Mouse (Mus musculus) megakaryocyte-erythroid progenitor cell, adult 5-6 weeks (primary cell): ENCODE measurements around the gene Smchd1. TPM values are rescaled to one million over a fixed set of nuclear protein-coding genes. Genes with fewer than 3 reads are reported as not detected.
A peak's percentile ranks its signal among the peaks of the same experiment; 100 is the strongest.
"Not testable (repeated sequence)": the region's sequence is repeated elsewhere in the genome, so short reads cannot be mapped to it uniquely, and the experiment has no call there.

Experiments
- ATAC-seq: replicated peaks from 2 replicates; pipeline ENCODE4 v1.8.0; 2016; ENCODE audit warnings: mild to moderate bottlenecking, inconsistent platforms; ENCODE audit not compliant: severe bottlenecking, poor library complexity, low FRiP score, low TSS enrichment
- total RNA-seq, 2 experiments: library from RNA; stranded (forward) in 1 of 2; stranded (reverse) in 1 of 2; fragments of 200-1000, 215-1000 nt in 1 of 2; fragments of >200 nt in 1 of 2; fragmentation: Nextera tagmentation in 1 of 2; gene quantifications; 2 replicates each; pipeline ENCODE4 v1.2.3; 2014 to 2017

Smchd1 gene
- total RNA-seq, 2 experiments from 2014 or later: 210 to 233 TPM

DNA sequence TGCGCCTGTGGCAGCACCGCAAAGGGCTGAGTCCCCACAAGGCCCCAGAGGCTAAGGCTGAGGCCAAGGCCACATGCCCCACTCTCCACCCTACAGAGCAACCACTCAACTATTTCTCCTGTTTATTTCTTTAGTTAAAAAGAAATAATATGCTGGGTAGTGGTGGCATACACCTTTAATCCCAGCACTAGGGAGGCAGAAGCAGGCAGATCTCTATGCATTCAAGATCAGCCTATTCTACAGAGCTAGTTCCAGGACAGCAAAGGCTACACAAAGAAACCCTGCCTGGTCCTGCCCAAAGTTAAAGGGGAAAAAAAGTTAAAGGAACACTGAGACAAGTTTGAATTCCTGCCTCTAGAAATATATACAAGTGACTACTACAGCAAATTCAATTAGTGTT is 15.3 kb downstream of the Smchd1 start, which contains the start of gene Gm4707:
Gm4707 (minus strand) TSS at position 101 of the 400 bp plus-strand sequence.
- no peak for ATAC-seq

DNA sequence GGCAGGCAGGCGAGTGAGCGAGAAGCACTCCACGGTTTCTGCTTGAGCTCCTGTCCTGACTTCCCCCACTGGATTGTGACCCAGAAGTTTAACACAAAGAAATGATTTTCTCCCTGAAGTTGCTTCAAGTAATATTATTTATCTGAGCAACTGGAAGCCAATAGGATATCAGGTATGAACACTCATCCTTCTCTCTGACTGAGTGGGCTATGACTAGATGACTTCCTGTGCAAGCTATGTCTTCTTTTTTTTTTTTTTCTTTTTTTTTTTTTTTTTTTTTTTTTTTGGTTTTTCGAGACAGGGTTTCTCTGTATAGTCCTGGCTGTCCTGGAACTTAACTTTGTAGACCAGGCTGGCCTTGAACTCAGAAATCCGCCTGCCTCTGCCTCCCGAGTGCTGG is 17.8 kb downstream of the Smchd1 start:
- not testable (repeated sequence) for ATAC-seq

DNA sequence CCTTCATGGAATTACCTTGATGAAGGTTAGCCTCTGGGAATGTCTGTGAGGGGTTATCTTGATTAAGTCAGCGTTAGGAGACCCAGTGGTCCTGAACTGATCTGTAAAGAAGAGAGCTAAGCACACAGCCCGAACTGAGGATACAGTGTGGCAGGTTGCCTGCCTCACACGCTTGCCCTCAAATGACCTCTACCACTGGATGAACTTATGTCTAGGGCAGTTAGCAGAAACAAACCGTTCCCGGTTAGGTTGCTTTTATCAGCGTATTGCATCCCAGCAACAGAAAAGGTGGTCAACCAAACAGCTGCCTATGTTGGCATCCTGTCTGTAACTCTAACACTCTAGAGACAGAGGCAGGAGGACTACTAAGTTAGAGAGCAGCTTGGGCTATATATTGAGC is 30.0 kb downstream of the Smchd1 start:
- peak; percentile 82 for ATAC-seq

DNA sequence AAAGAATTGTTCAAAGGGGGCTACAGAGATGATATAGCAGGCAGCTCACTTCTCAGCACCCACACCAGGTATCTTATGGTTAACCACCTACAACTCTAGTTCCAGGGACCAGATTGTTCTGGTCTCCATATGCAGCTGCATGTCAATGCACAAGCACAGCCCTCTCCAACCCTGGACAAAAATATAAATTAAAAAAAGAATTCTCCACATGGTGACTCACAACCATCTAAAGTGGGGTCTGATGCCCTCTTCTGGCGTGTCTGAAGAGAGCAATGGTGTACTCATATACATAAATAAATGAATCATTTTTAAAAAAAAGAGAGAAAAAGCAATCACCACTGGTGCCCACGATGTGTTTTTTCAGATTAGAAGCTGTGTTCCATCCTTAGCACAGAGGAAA is 30.4 kb downstream of the Smchd1 start:
- ATAC-seq: no peak

DNA sequence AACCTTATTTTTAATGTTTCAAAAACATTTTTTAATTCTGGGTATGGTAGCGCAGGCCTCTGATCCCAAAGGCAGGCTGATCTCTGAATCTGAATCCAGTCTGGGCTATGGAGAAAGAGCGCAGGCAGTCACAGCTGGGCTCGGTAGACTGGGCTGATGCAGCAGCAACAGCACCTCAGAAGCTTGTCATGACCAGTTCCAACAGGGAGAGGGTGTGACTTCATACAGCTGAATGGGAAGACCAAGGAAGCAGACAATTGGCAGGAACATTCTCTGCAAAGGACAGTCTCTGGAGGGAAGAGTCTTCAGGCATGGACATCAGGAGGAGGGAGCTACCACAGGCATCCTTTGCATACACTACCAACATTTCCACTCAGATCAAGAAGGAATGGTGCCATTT is 31.0 kb downstream of the Smchd1 start:
- ATAC-seq: 0 out of 2 replicates have a peak, but pooled peaks have one; percentile 20

DNA sequence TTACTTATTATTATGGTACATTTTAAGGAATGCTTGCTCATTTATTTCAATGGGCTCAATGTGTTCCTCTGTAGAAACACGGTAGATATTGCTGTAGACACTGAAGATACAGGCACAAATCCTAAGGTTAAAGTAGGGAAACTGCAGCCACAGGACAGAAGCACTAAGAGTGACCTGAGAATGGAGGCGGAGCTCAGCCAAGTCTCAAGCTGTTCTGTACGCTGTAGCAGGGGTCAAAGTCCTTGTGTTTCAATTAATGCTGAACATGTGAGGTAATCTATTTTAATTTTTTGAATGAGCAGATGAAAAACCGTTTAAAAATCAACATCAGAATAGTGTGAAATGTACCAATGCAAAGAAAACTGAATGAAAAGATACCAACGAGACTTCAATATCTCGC is 31.9 kb downstream of the Smchd1 start:
- ATAC-seq: no peak

DNA sequence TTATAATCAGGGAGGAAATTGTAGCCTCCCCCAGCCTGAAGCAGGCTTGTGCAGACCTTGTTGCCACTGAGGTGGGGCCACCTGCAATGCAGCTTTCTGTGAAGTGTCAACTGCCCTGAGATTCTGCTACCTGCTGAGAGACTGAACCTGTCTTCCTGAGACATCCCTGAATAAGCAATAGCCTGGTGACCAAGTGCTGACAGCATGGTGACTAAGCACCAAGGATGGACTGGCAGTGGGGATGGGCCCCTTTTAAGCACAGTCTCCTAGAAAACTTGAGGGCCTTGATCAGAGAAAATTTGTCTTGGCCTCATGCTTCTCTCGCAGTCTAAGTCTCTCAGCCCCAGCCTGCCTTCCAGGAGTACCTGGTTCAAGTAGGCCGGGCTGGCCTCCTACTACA is 52.6 kb downstream of the Smchd1 start:
- not testable (repeated sequence) for ATAC-seq

DNA sequence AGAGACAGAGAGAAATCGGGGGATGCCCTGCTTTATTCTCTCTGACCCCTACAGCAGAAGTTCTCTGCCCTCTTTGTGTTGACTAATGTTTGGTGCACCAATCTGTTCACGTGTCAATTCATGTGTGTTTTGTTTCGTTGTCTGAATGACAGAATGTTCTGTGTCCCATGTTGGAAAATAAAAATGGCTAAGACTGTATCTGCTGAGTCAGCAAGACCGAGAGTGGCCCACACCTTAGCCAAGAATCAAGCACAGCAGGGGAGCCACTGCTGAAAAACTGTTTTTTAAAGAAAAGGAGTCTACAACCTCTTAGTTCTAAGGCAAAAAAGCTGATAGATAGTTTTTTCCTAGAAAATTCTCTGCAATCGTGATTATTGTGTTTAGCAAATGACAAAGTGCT is 55.7 kb downstream of the Smchd1 start:
- not testable (repeated sequence) for ATAC-seq

DNA sequence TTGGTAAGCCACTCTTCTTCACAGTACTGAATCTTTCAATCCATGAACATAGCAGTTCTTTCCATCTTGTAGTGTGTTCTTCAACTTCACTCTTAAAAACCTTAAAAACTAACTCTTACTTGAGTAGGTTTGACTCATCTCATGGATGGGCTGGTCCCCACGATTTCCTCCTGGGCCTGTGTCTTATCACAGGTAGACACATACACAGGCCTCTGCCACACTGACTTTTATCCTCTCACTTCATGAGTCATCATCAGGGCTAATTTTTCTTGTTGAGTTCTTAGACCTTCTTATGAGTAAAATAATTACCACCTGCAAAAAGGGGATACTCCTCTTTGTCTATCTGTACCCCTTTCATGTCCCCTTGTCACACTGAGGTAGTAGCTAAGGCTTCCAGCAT is 58.1 kb downstream of the Smchd1 start:
- ATAC-seq: no peak

DNA sequence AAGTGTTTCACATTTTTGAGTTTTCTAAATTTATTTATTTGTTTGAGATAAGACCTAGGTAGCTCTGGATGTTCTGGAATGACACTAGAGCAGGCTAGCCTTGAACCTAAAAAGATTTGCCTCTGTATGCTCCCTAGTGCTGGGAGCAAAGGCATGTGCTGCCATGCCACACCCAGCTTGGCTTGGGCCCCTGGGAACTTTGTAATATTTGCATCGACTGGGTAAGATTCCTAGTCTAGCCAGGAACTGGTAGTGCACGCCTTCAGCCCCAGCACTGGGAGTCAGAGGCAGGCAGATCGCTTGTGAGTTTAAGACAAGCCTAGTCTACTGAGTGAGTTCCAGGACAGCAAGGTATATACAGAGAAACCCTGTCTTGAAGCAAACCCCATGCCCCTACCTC is 87.7 kb downstream of the Smchd1 start:
- ATAC-seq: no peak

DNA sequence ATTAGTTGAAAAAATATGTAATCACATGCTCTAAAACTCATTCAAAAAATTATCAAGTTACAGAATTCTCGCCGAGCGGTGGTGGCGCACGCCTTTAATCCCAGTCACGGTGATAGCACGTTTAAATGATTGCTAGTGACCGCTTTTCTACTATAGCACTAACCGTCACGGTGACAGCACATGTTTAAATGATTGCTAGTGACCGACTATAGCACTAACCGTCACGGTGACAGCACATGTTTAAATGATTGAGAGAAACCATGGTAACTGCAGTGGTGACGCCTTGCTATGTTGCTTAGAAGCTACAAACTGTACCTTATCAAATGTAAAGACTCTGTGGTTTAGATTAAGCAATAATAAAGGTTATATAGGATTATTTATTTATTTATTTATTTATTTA is 94.8 kb downstream of the Smchd1 start:
- no peak for ATAC-seq

DNA sequence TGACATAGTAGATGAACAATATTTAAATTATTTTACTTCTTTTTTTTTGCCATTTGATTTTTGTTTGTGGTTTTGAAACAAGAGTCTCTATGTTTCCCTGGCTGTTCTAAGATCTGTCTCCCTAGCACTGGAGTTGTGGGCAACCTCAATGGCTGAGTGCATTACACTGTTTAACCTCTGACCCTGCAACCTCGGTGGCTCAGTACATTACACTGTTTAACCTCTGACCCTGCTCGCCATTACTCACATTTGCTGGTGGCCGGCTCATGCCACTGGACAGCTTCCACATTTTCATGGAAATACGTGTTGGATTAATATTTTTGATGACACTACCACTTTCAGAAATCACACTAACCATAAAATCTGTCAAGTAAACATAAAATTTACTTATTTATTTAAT is 97.2 kb downstream of the Smchd1 start:
- no peak for ATAC-seq

DNA sequence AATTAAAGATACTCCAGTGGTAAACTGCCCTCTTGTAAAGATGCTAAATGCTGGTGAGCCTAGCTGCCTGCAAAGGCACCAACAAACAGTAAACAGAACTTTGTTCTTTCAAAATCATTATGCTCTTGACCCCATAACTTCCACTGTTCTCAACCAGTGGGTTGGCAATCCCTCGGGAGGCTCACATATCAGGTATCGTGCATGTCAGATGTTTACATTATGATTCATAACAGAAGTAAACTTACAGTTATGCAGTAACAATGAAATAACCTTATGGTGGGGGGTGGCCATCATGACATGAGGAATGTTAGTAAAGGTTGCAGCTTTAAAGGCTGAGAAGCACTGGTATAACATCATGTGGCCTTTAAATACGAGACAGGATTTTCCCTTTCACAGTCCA is 119.6 kb downstream of the Smchd1 start:
- ATAC-seq: no peak

DNA sequence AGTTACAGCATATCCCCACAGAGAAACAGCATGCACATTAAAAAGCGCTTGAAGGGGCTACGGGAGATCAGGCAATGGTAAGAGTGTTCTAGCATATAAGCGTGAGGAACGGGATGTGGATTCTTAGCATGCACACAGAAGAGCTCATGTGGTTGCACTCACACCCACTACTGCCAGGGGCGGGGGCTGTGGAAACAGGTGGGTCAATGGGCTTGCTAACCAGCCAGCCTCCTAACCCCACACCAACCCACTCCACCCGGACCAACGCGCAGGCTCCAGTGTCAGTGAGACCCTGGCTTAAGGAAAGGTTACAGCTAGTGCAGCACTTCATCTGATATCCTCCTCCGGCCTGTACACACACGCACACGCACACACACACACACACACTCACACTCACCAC is 120.9 kb downstream of the Smchd1 start:
- no peak for ATAC-seq

DNA sequence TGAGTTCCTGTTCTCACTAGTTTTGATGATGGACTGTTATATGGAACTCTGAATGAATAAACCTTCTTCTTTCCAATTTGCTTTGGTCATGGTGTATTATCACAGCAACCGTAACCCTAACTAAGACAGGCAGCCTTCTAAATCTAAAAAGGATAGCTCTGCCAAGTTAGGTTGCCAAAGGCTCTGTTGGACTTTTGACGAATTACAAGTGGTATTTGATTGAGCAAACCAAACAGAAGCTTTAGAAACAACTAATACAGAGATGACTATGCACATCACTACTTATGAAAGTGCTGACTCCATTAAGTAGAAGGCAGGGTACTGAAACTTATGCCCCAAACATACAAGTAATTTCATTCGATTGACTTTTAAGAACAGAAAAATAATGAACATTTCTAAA is 127.0 kb downstream of the Smchd1 start:
- ATAC-seq: no peak

DNA sequence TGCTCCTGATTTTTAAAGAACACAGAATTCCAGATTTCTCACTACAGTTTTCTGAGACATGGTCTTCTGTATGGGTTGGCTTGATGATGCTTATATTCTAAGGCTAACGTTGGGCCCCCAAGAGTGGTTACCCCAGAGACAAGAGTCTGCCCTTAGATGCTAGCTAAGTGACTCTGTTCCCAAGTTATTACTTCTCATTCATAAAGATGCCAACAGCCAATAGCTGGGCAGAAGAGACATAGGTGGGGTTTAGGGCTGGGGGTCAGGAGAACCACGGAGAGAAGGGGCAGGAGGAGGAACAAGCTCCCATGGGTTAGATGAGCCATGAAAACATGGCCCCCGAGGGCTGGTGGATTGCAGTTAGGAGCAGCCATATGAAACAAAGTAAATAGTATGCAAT is 133.1 kb downstream of the Smchd1 start:
- ATAC-seq: no peak

DNA sequence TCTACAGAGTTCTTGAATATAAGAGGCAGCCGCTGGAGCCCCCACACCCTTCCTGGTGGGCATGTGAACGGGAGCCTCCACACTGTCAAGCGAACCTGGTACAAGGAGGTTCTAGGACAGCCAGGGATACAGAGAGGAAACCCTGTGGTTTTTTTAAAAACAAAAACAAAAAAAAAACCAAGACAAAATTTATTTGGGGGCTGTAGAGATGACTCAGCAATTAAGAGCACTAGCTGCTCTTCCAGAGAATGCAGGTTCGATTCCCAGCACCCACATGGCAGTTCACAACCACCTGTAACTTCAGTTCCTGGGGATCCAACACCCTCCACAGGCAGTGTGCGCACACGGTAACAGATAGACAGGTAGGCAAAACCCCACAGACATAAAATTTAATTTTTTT is 136.5 kb downstream of the Smchd1 start:
- ATAC-seq: no peak

DNA sequence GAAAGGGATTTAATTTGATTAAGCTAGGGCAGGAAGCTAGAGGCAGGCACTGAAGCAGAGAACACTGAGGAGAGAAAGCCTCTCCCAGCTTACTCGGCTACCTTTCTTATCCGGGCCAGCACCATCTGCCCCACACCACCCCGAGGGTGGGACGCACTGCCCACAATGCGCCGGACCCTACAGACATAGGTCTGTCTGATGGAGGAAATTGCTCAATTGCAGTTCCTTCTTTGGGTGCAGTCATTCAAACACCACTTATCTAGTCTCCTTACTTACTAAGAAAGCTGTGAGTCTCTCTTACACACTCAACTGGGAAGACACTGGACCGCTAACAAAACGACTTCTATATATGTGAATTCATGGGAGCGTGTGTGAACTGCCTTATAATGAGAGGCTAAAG is 137.6 kb downstream of the Smchd1 start:
- ATAC-seq: 0 out of 2 replicates have a peak, but pooled peaks have one; percentile 23

DNA sequence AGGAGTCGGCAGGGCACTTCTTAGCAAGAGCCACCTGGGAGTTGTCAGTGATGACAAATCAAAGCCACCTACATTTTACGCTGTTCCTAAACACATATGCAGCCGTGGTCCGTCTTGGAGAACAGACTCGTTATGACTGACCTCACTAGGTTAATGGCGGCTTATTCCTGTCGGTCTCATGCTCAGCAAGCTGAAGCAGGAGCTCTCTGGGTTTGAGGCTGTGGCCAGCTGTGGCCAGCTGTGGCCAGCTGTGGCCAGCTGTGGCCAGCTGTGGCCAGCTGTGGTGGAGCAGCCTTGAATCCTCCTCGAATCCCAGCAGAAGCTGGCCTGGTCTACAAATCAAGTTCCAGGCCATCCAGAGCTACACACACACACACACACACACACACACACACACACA is 138.7 kb downstream of the Smchd1 start:
- no peak for ATAC-seq

DNA sequence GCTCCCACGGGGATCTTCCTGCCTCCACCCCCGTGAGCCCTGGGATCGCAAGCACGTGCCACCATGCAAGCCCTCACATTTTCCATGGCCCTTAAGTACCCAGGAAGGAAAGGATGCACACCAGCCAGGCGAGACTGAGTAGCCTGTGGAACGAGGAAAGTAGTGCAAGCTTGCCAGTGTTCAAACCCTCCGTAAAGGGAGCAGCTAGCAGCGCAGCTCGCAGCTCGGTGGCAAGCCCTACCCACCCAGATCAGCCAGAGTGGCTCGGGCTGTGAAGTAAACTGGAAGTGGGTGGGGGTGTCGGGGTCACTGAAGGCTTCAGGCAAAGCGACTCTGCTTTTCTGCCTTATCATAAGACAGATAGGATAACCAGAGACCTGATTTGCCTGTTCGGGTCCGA is 142.8 kb downstream of the Smchd1 start:
- no peak for ATAC-seq

DNA sequence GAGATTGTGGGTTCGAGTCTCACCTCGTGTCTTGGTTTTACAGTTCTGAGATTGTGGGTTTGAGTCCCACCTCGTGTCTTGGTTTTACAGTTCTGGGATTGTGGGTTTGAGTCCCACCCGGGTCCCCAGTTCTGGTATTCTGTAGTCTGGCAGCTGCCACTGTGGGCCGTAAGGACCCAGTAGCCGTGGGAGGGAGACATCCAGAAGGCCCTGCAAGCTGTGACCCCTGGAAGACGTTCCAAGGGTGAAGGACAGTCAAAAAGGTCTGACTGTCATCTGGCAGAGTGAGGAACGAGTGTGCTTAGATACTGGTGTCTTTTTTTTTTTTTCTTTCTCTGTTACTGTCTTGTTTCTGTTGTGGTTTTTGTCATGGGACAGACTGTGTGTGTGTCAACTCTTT is 154.4 kb downstream of the Smchd1 start:
- not testable (repeated sequence) for ATAC-seq

DNA sequence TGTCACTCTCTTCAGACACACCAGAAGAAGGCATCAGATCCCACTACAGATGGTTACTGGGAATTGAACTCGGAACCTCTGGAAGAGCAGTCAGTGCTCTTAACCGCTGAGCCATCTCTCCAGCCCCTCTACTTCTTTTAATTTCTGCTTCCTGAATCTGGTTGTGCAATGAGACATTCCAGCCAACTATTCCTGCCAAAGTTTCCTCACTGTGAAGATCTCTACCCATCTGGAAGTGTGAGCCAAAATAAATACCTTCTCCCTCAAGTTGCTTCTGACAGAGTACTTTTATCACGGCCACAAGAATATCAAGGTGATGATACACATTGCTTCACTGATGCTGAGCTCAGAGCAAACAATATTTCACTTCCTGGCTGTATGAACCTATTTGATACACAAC is 155.8 kb downstream of the Smchd1 start:
- no peak for ATAC-seq
